Mouse (Mus musculus): ENCODE data around the gene Adam33. TPM values are rescaled to one million over a fixed set of nuclear protein-coding genes. Genes with fewer than 3 reads are reported as not detected.
A peak's percentile ranks its signal among the peaks of the same experiment; 100 is the strongest.
"Not testable (repeated sequence)": the region's sequence is repeated elsewhere in the genome, so short reads cannot be mapped to it uniquely, and the experiment has no call there.

The Adam33 gene
- total RNA-seq, 2 experiments from 2014 or later: 1.7 to 4.7 TPM

DNA sequence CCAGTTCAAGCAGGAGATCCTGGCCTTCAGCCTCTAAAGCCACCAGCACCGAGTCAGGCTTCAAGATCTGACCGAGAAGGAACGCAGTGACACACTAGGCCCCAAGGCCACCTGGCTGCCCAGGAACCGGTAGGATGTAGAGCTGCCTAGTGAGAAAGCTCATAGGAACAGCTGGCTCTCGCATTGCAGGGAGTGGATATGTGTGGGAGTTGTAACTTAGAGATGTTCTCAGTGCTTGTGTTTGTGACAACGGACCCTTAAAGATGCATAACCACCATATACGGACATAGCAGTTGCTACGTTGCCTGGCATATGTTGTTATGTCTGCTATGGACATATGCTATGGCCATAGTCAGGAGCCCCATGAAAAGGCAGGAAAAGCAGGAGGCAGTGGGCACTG is 4.9 kb downstream of the Adam33 start:
- no peak for DNase-seq

DNA sequence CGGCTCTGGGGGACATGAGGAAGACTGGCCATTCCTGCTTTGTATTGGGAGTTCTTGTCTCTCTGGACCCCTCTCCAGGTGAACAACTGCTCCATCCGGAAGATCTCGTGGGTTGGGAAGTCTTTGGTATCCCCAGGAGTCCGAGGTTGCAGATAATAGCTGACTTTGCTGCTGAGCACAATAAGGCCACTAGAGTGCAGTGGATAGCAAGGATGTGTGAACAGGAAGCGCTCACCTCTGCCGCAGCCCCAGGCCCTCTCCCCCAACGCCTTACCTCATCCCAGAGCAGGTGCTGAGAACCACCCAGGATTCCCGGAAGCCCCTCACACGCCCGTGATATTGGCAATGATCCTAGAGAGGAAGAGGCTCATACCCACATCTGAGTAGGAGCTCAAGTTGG is 7.4 kb downstream of the Adam33 start:
- DNase-seq: no peak

DNA sequence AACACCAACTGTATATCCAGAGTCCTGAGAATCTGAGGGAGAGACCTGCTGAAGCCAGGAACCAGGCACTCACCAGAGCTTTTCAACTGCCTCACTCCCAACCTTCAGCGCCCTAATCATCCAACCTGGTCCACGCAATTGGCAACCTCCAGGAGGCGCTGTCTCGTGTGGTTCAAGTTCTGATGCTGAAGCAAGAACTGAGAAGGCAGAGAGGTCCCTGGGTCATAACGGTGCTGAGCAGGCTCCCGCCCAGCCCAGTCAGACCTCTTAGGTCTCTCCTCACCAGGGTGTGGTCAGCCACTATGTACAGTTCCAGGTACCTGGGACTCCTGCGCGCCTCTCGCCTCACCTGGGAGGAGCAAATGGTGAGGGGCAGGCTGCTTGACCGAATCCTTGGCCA is 8.0 kb downstream of the Adam33 start:
- no peak for DNase-seq

GRCm38 (mm10) chr2:131054646-131055264 is 8.9 kb downstream of the Adam33 start:
- DNase-seq: no peak

GRCm38 (mm10) chr2:131053851-131054645 is 9.6 kb downstream of the Adam33 start:
- DNase-seq: no peak

GRCm38 (mm10) chr2:131052862-131053418 is 10.7 kb downstream of the Adam33 start:
- no peak for DNase-seq

DNA sequence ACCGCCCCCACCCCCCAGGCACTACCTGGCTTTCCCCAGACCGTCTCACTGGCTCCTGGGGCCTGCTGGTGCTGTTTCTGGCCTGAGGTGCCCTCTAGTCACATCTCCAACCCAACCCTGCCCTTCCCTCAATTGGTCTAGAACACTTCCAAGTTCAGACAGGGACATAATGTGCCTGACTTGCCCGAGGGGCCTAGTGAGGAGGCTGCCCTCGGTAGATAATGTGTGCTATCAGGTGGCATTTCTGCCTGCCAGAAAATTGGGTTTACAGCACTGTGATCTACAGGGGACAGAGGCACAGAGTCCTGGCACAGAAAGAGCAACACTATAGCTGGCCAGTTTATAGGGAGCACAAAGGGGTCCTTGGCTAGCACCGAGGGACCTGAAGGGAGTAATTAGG is 11.6 kb downstream of the Adam33 start:
- no peak for DNase-seq

- no peak for DNase-seq
Observed at GRCm38 (mm10) chr2:131046025-131046424, 17.6 kb downstream of the Adam33 start.

- DNase-seq: no peak
Observed at GRCm38 (mm10) chr2:131044989-131045720, 18.5 kb downstream of the Adam33 start.

DNA sequence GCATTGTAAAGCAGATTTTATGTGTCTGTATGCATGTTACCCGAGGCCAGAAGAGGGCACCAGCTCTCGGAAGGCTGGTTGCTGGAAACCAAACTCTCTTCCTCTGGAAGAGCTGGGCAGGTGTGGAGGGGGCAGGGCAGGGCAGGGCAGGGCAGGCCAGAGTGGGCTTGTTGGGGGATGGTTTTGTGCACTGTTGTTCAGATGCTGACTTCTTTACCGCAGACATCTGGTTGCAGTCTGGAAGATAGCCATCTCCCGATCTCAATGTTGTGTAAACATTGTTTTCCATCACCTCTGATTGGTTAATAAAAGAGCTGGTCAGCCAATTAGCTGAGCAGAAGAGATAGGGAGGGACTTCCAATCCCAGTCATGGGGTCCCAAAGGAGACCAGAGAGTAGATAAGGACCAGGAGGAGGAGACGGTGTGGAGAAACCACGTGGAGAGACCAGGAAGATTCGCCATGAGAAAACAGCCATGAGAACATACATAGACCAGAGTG is 19.2 kb downstream of the Adam33 start:
- DNase-seq: no peak

GRCm38 (mm10) chr2:131042988-131043387 is 20.6 kb downstream of the Adam33 start, which contains the start of gene Gfra4:
Gfra4 (minus strand) TSS chr2:131043088.
- no peak for DNase-seq

- no peak for DNase-seq
Observed at GRCm38 (mm10) chr2:131040854-131041825, 22.5 kb downstream of the Adam33 start.

DNA sequence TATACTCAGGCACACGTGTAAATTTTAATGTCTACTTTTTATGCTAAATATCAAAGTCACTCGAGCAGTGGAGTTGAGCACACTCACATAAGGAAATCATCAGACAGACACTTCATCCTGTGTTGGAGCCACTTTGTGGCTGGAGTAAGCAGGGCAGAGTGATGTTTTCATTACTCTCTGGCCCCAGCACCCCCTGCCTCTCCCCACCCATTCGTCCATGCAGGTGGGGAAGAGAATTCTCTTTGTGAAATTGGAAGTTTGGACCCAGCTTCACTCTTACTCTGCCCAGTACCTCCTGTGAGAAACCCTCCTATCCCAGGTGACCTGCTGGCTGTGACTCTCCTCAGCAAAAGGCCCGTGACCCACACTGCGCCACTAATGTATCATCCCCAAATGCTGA is 24.9 kb downstream of the Adam33 start:
- no peak for DNase-seq

DNA sequence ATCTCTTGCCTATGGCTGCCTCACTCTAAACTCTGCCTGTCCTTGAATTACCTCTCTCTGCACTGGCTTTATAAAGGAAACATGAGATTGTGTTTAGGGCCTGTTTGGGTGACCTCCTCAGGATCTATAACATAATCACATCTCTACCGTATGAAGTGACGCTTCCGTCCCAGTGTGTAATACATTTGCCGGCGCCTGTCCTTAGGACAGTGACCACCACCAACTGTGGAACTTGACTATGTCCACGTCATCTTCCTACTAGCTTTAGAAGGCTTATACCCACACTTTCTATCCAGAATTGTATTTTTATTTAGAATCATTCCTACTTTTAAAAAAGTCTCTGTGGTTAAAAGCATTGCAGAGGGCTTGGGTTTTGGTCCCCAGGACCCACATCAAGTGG is 25.4 kb downstream of the Adam33 start:
- no peak for DNase-seq

- peak; percentile 61 for DNase-seq
Observed at GRCm38 (mm10) chr2:131037226-131037990, 26.2 kb downstream of the Adam33 start.

DNA sequence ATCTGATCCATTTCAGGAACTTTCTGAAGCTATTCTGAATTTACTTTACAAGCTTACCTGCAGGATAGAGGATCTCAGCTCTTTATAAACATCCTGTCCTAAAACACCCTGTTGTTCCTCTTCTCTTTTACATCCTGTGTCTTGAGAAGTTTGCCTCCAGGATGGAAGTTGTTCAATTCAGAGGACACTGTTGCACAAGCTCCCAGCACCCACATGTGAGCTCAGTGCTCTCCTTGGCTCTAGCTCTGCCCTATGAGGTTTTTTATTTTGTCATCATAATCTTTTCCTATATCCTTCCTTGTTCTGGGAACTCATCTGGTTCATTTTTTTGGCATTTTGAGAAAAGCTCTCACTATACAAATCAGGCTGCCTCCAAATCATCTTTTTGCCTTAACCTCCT is 26.9 kb downstream of the Adam33 start:
- no peak for DNase-seq

GRCm38 (mm10) chr2:131036343-131036742 is 27.3 kb downstream of the Adam33 start:
- DNase-seq: no peak

DNA sequence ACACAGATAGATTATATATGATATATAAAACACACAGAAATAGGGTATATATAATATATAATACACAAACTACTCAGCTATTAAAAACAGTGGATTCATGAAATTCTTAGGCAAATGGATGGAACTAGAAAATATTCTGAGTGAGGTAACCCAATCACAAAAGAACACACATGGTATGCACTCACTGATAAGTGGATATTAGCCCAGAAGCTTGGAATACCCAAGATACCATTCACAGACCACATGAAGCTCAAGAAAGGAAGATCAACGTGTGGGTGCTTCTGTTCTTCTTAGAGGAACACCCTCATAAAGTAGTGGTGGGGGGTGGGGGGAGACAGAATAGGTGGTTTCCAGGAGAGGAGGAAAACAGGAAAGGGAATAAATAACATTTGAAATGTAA is 32.2 kb downstream of the Adam33 start:
- not testable (repeated sequence) for DNase-seq

DNA sequence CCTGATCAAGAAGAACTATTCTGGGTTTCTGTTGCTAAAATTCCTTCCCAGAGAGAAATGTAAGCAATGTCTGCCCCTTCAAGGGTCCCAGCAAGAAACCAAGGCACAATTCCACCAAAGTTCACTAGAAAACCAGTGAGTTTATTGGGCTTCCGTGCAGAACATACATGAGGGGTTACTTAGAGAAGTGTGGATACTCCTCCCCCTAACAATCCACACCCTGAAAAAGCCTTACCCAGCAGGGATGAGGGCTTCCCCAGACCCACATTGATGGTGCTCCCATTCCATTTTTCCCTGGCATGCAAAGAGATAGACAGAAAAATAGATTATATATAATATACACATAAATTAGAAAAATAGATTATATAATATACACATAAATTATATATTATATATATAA is 32.6 kb downstream of the Adam33 start:
- no peak for DNase-seq

DNA sequence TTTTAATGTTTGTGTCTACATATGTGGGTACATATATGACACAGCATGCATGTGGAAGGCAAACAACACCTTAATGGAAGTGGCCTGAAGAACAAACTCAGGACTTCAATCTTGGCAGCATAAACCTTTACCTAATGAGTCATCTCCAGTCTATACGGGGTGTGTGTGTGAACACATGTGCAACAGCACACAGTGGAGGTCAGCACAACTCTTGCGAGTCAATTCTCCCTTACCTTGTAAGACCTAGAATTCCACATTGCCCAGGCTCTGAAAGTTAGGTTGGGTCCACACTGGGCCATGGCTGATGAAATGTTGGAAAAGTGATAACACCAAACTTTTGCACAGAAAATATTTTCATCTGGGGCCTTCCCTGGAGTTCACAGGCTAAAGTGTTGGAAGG is 33.1 kb downstream of the Adam33 start:
- DNase-seq: no peak
